Mouse (Mus musculus) ES-E14 (cell line): Measurements from ENCODE around the gene Gm20924. TPM values are rescaled to one million over a fixed set of nuclear protein-coding genes. Genes with fewer than 3 reads are reported as not detected.
"Not testable (repeated sequence)": the region's sequence is repeated elsewhere in the genome, so short reads cannot be mapped to it uniquely, and the experiment has no call there.

Experiments used
- DNase-seq: peaks from one replicate; pipeline ENCODE4 v3.0.0-alpha.2; 2013; ENCODE audit warnings: low read depth, low spot score
- H3K27ac ChIP-seq: 2 replicates; pipeline ENCODE4 v1.5.1; 2012; ENCODE audit warnings: low read depth, mild to moderate bottlenecking, low read length, moderate library complexity, mixed read lengths; ENCODE audit not compliant: poor library complexity, insufficient read depth, severe bottlenecking
- H3K36me3 ChIP-seq: 2 replicates; pipeline ENCODE4 v1.6.1; 2012; ENCODE audit warnings: mild to moderate bottlenecking, low read length, moderate library complexity, mixed read lengths; ENCODE audit not compliant: control insufficient read depth, poor library complexity, insufficient read depth, severe bottlenecking
- H3K4me1 ChIP-seq, 2 experiments: fragments of 150-350 bp in 1 of 2; sonication (generic) in 1 of 2; 2 replicates each; pipeline ENCODE4 v1.6.1; 2012; ENCODE audit warnings: low read length in 2 of 2, mild to moderate bottlenecking in 1 of 2, mixed read lengths in 1 of 2; ENCODE audit not compliant: control insufficient read depth in 2 of 2, insufficient read depth in 2 of 2, poor library complexity in 1 of 2
- H3K4me3 ChIP-seq, 2 experiments: fragments of 150-350 bp in 1 of 2; sonication (generic) in 1 of 2; 2 replicates each; pipeline ENCODE4 v1.5.1; 2012; ENCODE audit warnings: low read length in 2 of 2, low read depth in 1 of 2, mild to moderate bottlenecking in 1 of 2, mixed read lengths in 1 of 2; ENCODE audit not compliant: insufficient read depth in 1 of 2, poor library complexity in 1 of 2, severe bottlenecking in 1 of 2
- H3K9ac ChIP-seq: 2 replicates; pipeline ENCODE4 v1.6.1; 2012; ENCODE audit warnings: low read depth, mild to moderate bottlenecking, low read length, mixed read lengths; ENCODE audit not compliant: poor library complexity, insufficient read depth, severe bottlenecking
- H3K9me3 ChIP-seq: fragments of 150-350 bp; sonication (generic); 2 replicates; pipeline ENCODE4 v1.6.1; 2012; ENCODE audit warnings: low read depth, mild to moderate bottlenecking, low read length; ENCODE audit not compliant: control insufficient read depth, insufficient read depth
- in situ Hi-C, 2 experiments: fragments of 600-800 bp; cut with MboI; formaldehyde crosslinking; loops; one replicate each; pipeline ENCODE4 v1.15.1; 2025; ENCODE audit warnings: low sequenced_read_pairs in 2 of 2, inconsistent platforms in 1 of 2; ENCODE audit not compliant: unreplicated experiment in 2 of 2
- total RNA-seq: library from RNA; depleted of rRNA; stranded (reverse); fragments of 300-350 nt; gene quantifications from 2 replicates; pipeline ENCODE4 v1.2.3, GENCODE M21; 2012; rRNA removed

Gm20924 gene
- not detected in 2 replicates for total RNA-seq

DNA sequence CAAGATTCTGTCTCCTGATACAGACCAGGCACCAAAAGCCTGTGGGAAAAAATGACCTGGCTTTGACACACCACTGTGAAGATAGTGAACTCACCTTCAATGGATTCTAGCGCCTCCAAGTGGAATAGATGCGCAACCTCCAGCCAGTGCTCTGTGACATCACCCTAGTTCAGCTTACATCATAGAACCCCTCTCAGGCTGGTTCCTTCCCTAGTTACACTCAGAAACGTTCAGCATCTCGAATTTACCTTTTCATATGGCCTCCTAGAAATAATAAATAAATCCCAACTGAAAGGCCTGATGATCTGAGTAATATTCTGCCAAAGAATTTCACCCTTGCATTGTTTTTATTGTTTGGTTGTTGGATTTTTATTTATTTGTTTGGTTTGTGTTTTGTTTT is at the start of gene Gm20924:
Gm20924 (minus strand) TSS at position 101 of the 400 bp plus-strand sequence.
- H3K4me1 ChIP-seq, H3K27ac ChIP-seq, H3K9ac ChIP-seq, H3K36me3 ChIP-seq, DNase-seq, in situ Hi-C loops, H3K4me3 ChIP-seq, H3K9me3 ChIP-seq: not testable (repeated sequence)

Other genes starting within 250 kb of the Gm20924 start
- not detected in 2 replicates for gene Gm20736, start 170.2 kb upstream of the Gm20924 start, total RNA-seq